Mouse (Mus musculus) CH12.LX (cell line): ENCODE data around the gene Mlip. TPM values are rescaled to one million over a fixed set of nuclear protein-coding genes. Genes with fewer than 3 reads are reported as not detected.

Experiments used
- DNase-seq: peaks from one replicate; pipeline ENCODE4 v3.0.0-alpha.2; 2013; ENCODE audit errors: extremely low read depth
- H3K27ac ChIP-seq: 2 replicates; pipeline ENCODE4 v1.5.1; 2012; ENCODE audit warnings: low read depth, mild to moderate bottlenecking, control low read depth, moderate library complexity; ENCODE audit not compliant: insufficient read depth
- H3K27me3 ChIP-seq: replicated peaks from 2 replicates; pipeline ENCODE3; 2012; ENCODE audit warnings: inconsistent platforms
- H3K36me3 ChIP-seq, 2 experiments: replicated peaks in 1 of 2; 2 replicates each; pipeline versions ENCODE3 to v1.6.1; 2012; ENCODE audit warnings: inconsistent platforms in 1 of 2, low read length in 1 of 2, mild to moderate bottlenecking in 1 of 2, mixed read lengths in 1 of 2, moderate library complexity in 1 of 2; ENCODE audit not compliant: control insufficient read depth in 1 of 2, insufficient read depth in 1 of 2
- H3K4me1 ChIP-seq, 2 experiments: 2 replicates each; pipeline ENCODE4 v1.6.1; 2012; ENCODE audit warnings: inconsistent platforms in 1 of 2, moderate library complexity in 1 of 2; ENCODE audit not compliant: insufficient read depth in 2 of 2, control insufficient read depth in 1 of 2
- H3K4me2 ChIP-seq: 2 replicates; pipeline ENCODE4 v1.6.1; 2012; ENCODE audit warnings: low read depth, mild to moderate bottlenecking, control low read depth; ENCODE audit not compliant: poor library complexity, insufficient read depth, severe bottlenecking
- H3K4me3 ChIP-seq, 3 experiments: fragments of 150-350 bp in 1 of 3; sonication (generic) in 1 of 3; replicated peaks in 1 of 3; 2 replicates each; pipeline versions ENCODE3 to v1.5.1; 2011 to 2012; ENCODE audit warnings: low read depth in 2 of 3, low read length in 2 of 3, mild to moderate bottlenecking in 2 of 3, moderate library complexity in 2 of 3, control low read depth in 1 of 3, improper control_type of control experiment in 1 of 3, inconsistent platforms in 1 of 3, mixed read lengths in 1 of 3; ENCODE audit not compliant: poor library complexity in 1 of 3
- H3K79me2 ChIP-seq: replicated peaks from 2 replicates; pipeline ENCODE4 v1.6.1; 2012; ENCODE audit warnings: mild to moderate bottlenecking, moderate library complexity; ENCODE audit not compliant: control insufficient read depth, poor library complexity, insufficient read depth, severe bottlenecking; ENCODE audit errors: extremely low read depth
- H3K9ac ChIP-seq: 2 replicates; pipeline ENCODE4 v1.6.1; 2012; ENCODE audit warnings: low read depth, mild to moderate bottlenecking, control low read depth, moderate library complexity; ENCODE audit not compliant: insufficient read depth
- H3K9me3 ChIP-seq: replicated peaks from 2 replicates; pipeline ENCODE3; 2012; ENCODE audit warnings: low read length, inconsistent platforms, mixed read lengths
- BHLHE40 ChIP-seq: IDR thresholded peaks from 2 replicates; pipeline ENCODE4 v1.6.1; 2011; ENCODE audit warnings: mild to moderate bottlenecking, low read depth, low read length, improper control_type of control experiment
- CHD1 ChIP-seq: IDR thresholded peaks from 2 replicates; pipeline ENCODE4 v1.6.1; 2012; ENCODE audit warnings: low read depth, low read length, improper control_type of control experiment, inconsistent platforms
- CHD2 ChIP-seq: IDR thresholded peaks from 2 replicates; pipeline ENCODE4 v1.6.1; 2011; ENCODE audit warnings: low read length, improper control_type of control experiment
- CTCF ChIP-seq, 2 experiments: IDR thresholded peaks in 1 of 2; conservative IDR thresholded peaks in 1 of 2; 2 replicates each; pipeline ENCODE4 v1.5.1; 2011 to 2012; ENCODE audit warnings: low read depth in 2 of 2, low read length in 2 of 2, improper control_type of control experiment in 1 of 2, inconsistent platforms in 1 of 2, mild to moderate bottlenecking in 1 of 2, moderate library complexity in 1 of 2
- E2F4 ChIP-seq: IDR thresholded peaks from 2 replicates; pipeline ENCODE4 v1.6.1; 2011; ENCODE audit warnings: low read depth, low read length, improper control_type of control experiment; ENCODE audit not compliant: insufficient replicate concordance
- ELF1 ChIP-seq: IDR thresholded peaks from 2 replicates; pipeline ENCODE4 v1.6.1; 2014; ENCODE audit warnings: low read depth, mild to moderate bottlenecking, inconsistent platforms, low read length, improper control_type of control experiment
- EP300 ChIP-seq: IDR thresholded peaks from 2 replicates; pipeline ENCODE4 v1.6.1; 2011; ENCODE audit warnings: low read length, improper control_type of control experiment
- ETS1 ChIP-seq: conservative IDR thresholded peaks from 2 replicates; pipeline ENCODE4 v1.6.1; 2012; ENCODE audit warnings: low read depth, mild to moderate bottlenecking, inconsistent platforms, low read length, improper control_type of control experiment, moderate library complexity
- GABPA ChIP-seq: IDR thresholded peaks from 2 replicates; pipeline ENCODE4 v1.6.1; 2012; ENCODE audit warnings: low read depth, low read length, improper control_type of control experiment, inconsistent platforms; ENCODE audit not compliant: insufficient replicate concordance
- HCFC1 ChIP-seq: IDR thresholded peaks from 2 replicates; pipeline ENCODE4 v1.6.1; 2012; ENCODE audit warnings: low read depth, mild to moderate bottlenecking, inconsistent platforms, low read length, improper control_type of control experiment
- IRF4 ChIP-seq: IDR thresholded peaks from 2 replicates; pipeline ENCODE4 v1.6.1; 2014; ENCODE audit warnings: low read depth, mild to moderate bottlenecking, inconsistent platforms, low read length, improper control_type of control experiment
- JUN ChIP-seq: IDR thresholded peaks from 2 replicates; pipeline ENCODE4 v1.6.1; 2011; ENCODE audit warnings: low read depth, mild to moderate bottlenecking, low read length, improper control_type of control experiment, moderate library complexity; ENCODE audit not compliant: insufficient read depth
- JUND ChIP-seq: conservative IDR thresholded peaks from 2 replicates; pipeline ENCODE4 v1.6.1; 2011; ENCODE audit warnings: low read depth, low read length, improper control_type of control experiment
- KAT2A ChIP-seq: IDR thresholded peaks from 2 replicates; pipeline ENCODE4 v1.6.1; 2012; ENCODE audit warnings: low read length, improper control_type of control experiment, inconsistent platforms; ENCODE audit not compliant: insufficient replicate concordance
- MAFK ChIP-seq: IDR thresholded peaks from 2 replicates; pipeline ENCODE4 v1.6.1; 2011; ENCODE audit warnings: low read length, improper control_type of control experiment; ENCODE audit not compliant: insufficient replicate concordance
- MAX ChIP-seq: IDR thresholded peaks from 2 replicates; pipeline ENCODE4 v1.6.1; 2011; ENCODE audit warnings: low read length, improper control_type of control experiment
- MAZ ChIP-seq: IDR thresholded peaks from 2 replicates; pipeline ENCODE4 v1.6.1; 2012; ENCODE audit warnings: low read depth, mild to moderate bottlenecking, inconsistent platforms, low read length, improper control_type of control experiment, moderate library complexity
- MEF2A ChIP-seq: IDR thresholded peaks from 2 replicates; pipeline ENCODE4 v1.6.1; 2014; ENCODE audit warnings: low read depth, mild to moderate bottlenecking, inconsistent platforms, low read length, improper control_type of control experiment, borderline replicate concordance
- MXI1 ChIP-seq: IDR thresholded peaks from 2 replicates; pipeline ENCODE4 v1.6.1; 2011; ENCODE audit warnings: mild to moderate bottlenecking, low read depth, low read length, improper control_type of control experiment
- MYC ChIP-seq: IDR thresholded peaks from 2 replicates; pipeline ENCODE4 v1.6.1; 2011; ENCODE audit warnings: low read depth, mild to moderate bottlenecking, improper control_type of control experiment, low read length
- NELFE ChIP-seq: IDR thresholded peaks from 2 replicates; pipeline ENCODE4 v1.6.1; 2011; ENCODE audit warnings: low read depth, low read length, improper control_type of control experiment
- NRF1 ChIP-seq: IDR thresholded peaks from 2 replicates; pipeline ENCODE4 v1.6.1; 2014; ENCODE audit warnings: low read depth, mild to moderate bottlenecking, inconsistent platforms, low read length, improper control_type of control experiment, moderate library complexity
- PAX5 ChIP-seq: IDR thresholded peaks from 2 replicates; pipeline ENCODE4 v1.6.1; 2012; ENCODE audit warnings: low read length, inconsistent platforms, mixed read lengths
- POLR2A ChIP-seq: IDR thresholded peaks from 2 replicates; pipeline ENCODE4 v1.6.1; 2011; ENCODE audit warnings: low read depth, mild to moderate bottlenecking, improper control_type of control experiment, low read length
- POLR2AphosphoS2 ChIP-seq: IDR thresholded peaks from 2 replicates; pipeline ENCODE4 v1.6.1; 2011; ENCODE audit warnings: low read depth, low read length, improper control_type of control experiment
- RAD21 ChIP-seq: IDR thresholded peaks from 2 replicates; pipeline ENCODE4 v1.6.1; 2011; ENCODE audit warnings: low read depth, mild to moderate bottlenecking, low read length, improper control_type of control experiment, moderate library complexity
- RCOR1 ChIP-seq: conservative IDR thresholded peaks from 2 replicates; pipeline ENCODE4 v1.6.1; 2012; ENCODE audit warnings: low read depth, mild to moderate bottlenecking, inconsistent platforms, low read length, improper control_type of control experiment
- SIN3A ChIP-seq: IDR thresholded peaks from 2 replicates; pipeline ENCODE4 v1.6.1; 2012; ENCODE audit warnings: low read length, improper control_type of control experiment, inconsistent platforms
- SMC3 ChIP-seq: IDR thresholded peaks from 2 replicates; pipeline ENCODE4 v1.6.1; 2011; ENCODE audit warnings: low read depth, low read length, improper control_type of control experiment
- TBP ChIP-seq: conservative IDR thresholded peaks from 2 replicates; pipeline ENCODE4 v1.6.1; 2011; ENCODE audit warnings: low read depth, low read length, improper control_type of control experiment
- TCF12 ChIP-seq: IDR thresholded peaks from 2 replicates; pipeline ENCODE4 v1.6.1; 2014; ENCODE audit warnings: low read depth, mild to moderate bottlenecking, inconsistent platforms, low read length, improper control_type of control experiment
- UBTF ChIP-seq: IDR thresholded peaks from 2 replicates; pipeline ENCODE4 v1.6.1; 2012; ENCODE audit warnings: low read depth, mild to moderate bottlenecking, inconsistent platforms, low read length, improper control_type of control experiment, moderate library complexity
- USF1 ChIP-seq: IDR thresholded peaks from 2 replicates; pipeline ENCODE4 v1.6.1; 2014; ENCODE audit warnings: low read depth, mild to moderate bottlenecking, inconsistent platforms, low read length, improper control_type of control experiment
- USF2 ChIP-seq: conservative IDR thresholded peaks from 2 replicates; pipeline ENCODE4 v1.6.1; 2011; ENCODE audit warnings: low read depth, low read length, improper control_type of control experiment
- ZC3H11A ChIP-seq: IDR thresholded peaks from 2 replicates; pipeline ENCODE4 v1.6.1; 2012; ENCODE audit warnings: low read depth, mild to moderate bottlenecking, inconsistent platforms, low read length, improper control_type of control experiment
- ZKSCAN1 ChIP-seq: IDR thresholded peaks from 2 replicates; pipeline ENCODE4 v1.6.1; 2012; ENCODE audit warnings: low read depth, inconsistent platforms, low read length, improper control_type of control experiment, borderline replicate concordance
- ZMIZ1 ChIP-seq: IDR thresholded peaks from 2 replicates; pipeline ENCODE4 v1.6.1; 2012; ENCODE audit warnings: low read depth, mild to moderate bottlenecking, inconsistent platforms, low read length, improper control_type of control experiment
- ZNF384 ChIP-seq: IDR thresholded peaks from 2 replicates; pipeline ENCODE4 v1.6.1; 2012; ENCODE audit warnings: low read depth, low read length, improper control_type of control experiment, inconsistent platforms
- dilution Hi-C: fragments of 300-500 bp; cut with MboI; formaldehyde crosslinking; loops from 2 replicates; pipeline ENCODE4 v1.14.3; 2020; ENCODE audit warnings: low sequenced_read_pairs; ENCODE audit not compliant: extremely low pct_unique_long_range_greater_than_20kb, extremely low pct_ligation_motif_present
- in situ Hi-C: fragments of 300-500 bp; cut with MboI; formaldehyde crosslinking; loops from 3 replicates; pipeline ENCODE4 v1.14.3; 2019; ENCODE audit warnings: low sequenced_read_pairs, low pct_ligation_motif_present, low pct_unique_long_range_greater_than_20kb, mixed read lengths
- polyA plus RNA-seq: library from polyadenylated mRNA; unstranded; fragments of >175 nt; gene quantifications from 2 replicates; pipeline ENCODE4 v1.2.1, GENCODE M21; 2012; ENCODE audit warnings: low read depth; ENCODE audit not compliant: insufficient read length
- total RNA-seq, 2 experiments: library from RNA; depleted of rRNA; stranded (reverse); fragments of 300-350 nt in 1 of 2; fragments of >200 nt in 1 of 2; gene quantifications; 2 replicates each; pipeline ENCODE4 v1.2.3; 2012 to 2014

The Mlip gene
- total and polyA plus RNA-seq, 3 experiments: not detected

GRCm38 (mm10) chr9:77379625-77380024 is 26.9 kb upstream of the Mlip start:
- peaks cover 2 to 6% of the 10 kb centered on the region in 2 experiments; a peak in 2 of 4 replicates for H3K4me1 ChIP-seq
- in situ Hi-C loops (loop anchor here (25.0 kb wide), 2 partner anchors 392 to 992 kb away; no protein-coding TSS in a partner anchor), dilution Hi-C loops (no loop called here)
- peak; percentile 77 for DNase-seq
- no peak overlapping the region for H3K9ac ChIP-seq
- H3K79me2 ChIP-seq: no peaks in the 10 kb centered on the region
- no peaks in the 10 kb centered on the region for H3K27me3 ChIP-seq
- H3K9me3 ChIP-seq: no peaks in the 10 kb centered on the region
- no peak for TF ChIP-seq MXI1
- TF ChIP-seq ETS1: no peak
- TF ChIP-seq HCFC1: no peak
- TF ChIP-seq CTCF (conservative IDR thresholded peaks at IDR 0.05 in 1 of 2, IDR thresholded peaks at IDR 0.05 in 1 of 2; ENCODE audit: low read depth in 2 of 2, low read length in 2 of 2): peak; percentile 57 to 81
- peak; percentile 85 for TF ChIP-seq RAD21
- no peak for TF ChIP-seq MEF2A
- no peak for TF ChIP-seq USF2
- TF ChIP-seq PAX5: no peak
- no peak for TF ChIP-seq JUN
- no peak for TF ChIP-seq MYC
- no peak for TF ChIP-seq EP300
- no peak for TF ChIP-seq ELF1
- TF ChIP-seq USF1: no peak
- TF ChIP-seq RCOR1: no peak
- TF ChIP-seq TCF12: no peak
- TF ChIP-seq UBTF: no peak; the same call in 1 of the 2 replicates
- no peak for TF ChIP-seq CHD2
- no peak for TF ChIP-seq SIN3A
- TF ChIP-seq ZNF384: peak; percentile 97
- no peak for TF ChIP-seq ZMIZ1
- TF ChIP-seq SMC3: peak; percentile 71
- TF ChIP-seq ZC3H11A: peak; percentile 48; the same call in 1 of the 2 replicates
- TF ChIP-seq POLR2A: no peak
- no peak for TF ChIP-seq MAX
- TF ChIP-seq NRF1: no peak
- TF ChIP-seq GABPA: no peak
- no peak; the same call in 1 of the 2 replicates for TF ChIP-seq NELFE
- no peak for TF ChIP-seq JUND
- no peak for TF ChIP-seq E2F4
- TF ChIP-seq BHLHE40: no peak
- no peak for TF ChIP-seq TBP
- no peak for TF ChIP-seq MAFK
- no peak for TF ChIP-seq CHD1
- TF ChIP-seq IRF4: no peak
- TF ChIP-seq POLR2AphosphoS2: no peak
- no peak for TF ChIP-seq KAT2A
- TF ChIP-seq ZKSCAN1: no peak
- no peak for TF ChIP-seq MAZ
- H3K36me3 ChIP-seq: no peaks in the 10 kb centered on the region
- no peak overlapping the region for H3K4me2 ChIP-seq
- no peak overlapping the region for H3K27ac ChIP-seq
- H3K4me3 ChIP-seq: no peak overlapping the region
